Mouse (Mus musculus) liver, adult 2 months (tissue): Measurements from ENCODE around the gene Gpr153.

Source experiments
- CTCF ChIP-seq: fragments of 200-500 bp; IDR thresholded peaks from 2 replicates; pipeline ENCODE4 v1.5.1; 2011; ENCODE audit warnings: low read depth, low read length, control low read depth
- POLR2A ChIP-seq: fragments of 200-500 bp; IDR thresholded peaks from 2 replicates; pipeline ENCODE4 v1.6.1; 2011; ENCODE audit warnings: low read length, control low read depth; ENCODE audit not compliant: insufficient read depth; ENCODE audit errors: extremely low read depth

DNA sequence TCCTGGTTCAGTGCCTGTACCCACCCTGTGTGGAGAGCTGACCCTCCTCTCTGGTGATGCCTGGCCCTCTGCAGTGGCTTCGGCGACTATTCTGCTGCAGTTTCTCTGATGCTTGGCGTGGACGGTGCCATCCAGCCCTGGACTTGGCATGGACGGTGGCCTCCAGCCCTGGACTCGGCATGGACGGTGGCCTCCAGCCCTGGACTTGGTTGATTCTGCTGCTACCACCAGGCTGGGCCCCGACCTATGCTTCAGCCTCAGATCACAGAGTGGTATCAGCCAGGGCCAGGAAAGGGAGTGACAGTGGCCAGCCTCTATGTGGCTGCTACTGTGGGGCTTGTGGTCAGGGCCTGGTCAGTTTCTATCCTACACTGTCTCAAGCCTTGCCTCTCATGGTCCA, 30.1 kb upstream of the Gpr153 start:
- TF ChIP-seq CTCF (no peak), POLR2A (no peak)
